Mouse (Mus musculus) right cerebral cortex, postnatal 36 days (tissue): ENCODE measurements around the gene Lcn8.
"Not testable (repeated sequence)": the region's sequence is repeated elsewhere in the genome, so short reads cannot be mapped to it uniquely, and the experiment has no call there.

ENCODE experiments used
- DNase-seq, 2 experiments: peaks; one replicate each; pipeline ENCODE4 v3.0.0; 2022; ENCODE audit warnings: low spot score in 2 of 2, mixed read lengths in 1 of 2

The Lcn8 gene

DNA sequence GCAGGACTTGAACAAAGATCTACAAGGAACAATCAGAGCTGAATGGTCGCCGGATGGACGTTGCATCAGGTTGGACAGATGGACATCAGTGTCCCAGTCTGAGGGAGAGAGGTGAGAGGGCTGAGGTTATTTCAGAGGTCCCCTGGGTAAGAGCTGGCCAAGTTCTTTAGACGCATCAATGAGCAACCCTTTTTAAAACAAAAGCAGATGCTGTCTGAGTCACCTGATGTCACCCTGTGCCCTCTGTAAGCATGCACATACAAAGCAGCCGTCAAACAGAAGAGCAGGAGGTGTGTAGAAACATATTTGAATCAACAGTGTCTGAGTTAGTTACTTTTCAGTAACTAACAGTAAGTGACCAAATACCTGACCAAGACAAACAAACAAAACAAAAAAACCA is 11.2 kb downstream of the Lcn8 start:
- DNase-seq, result no peak

DNA sequence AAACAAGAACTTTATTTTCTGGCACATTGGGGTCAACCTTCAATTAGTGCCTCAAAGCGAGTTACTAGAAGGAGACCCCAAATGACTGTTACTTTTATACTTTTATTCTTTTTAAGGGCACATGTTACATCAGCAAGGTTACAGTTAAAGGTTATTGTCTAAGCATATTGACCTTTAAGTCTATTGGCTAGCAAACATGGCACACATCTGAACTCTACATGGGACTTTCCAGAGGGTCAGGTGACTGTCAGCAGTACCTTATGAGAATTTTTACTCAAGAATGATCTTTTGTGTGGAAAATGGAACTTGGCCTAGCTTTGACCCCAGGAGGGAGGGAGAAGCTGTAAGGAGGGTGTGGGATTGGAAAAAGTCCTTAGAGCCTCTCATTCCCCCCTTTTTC is 13.6 kb downstream of the Lcn8 start:
- no peak for DNase-seq

DNA sequence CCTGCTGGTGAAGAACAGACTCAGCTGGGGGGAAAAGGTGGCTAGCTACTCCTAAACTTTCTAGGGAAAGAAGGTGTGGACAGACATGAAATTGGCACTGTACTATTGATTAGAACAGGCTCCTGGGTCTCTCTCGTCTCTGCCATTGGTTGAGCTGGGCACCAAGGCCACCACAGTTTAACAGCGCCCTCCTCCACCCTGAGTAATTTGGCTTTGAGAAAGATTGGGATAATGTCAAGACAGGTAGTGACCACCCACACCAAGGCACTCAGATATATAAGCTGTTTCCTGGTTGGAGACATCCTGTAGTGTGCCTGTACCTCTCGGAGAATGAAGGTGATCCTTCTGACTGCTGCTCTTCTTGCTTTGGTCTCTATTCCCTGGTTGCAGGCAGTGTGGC is 23.6 kb downstream of the Lcn8 start, which contains the start of gene Lcn6:
Lcn6 (plus strand) TSS at position 301 of the 400 bp plus-strand sequence.
- no peak for DNase-seq

DNA sequence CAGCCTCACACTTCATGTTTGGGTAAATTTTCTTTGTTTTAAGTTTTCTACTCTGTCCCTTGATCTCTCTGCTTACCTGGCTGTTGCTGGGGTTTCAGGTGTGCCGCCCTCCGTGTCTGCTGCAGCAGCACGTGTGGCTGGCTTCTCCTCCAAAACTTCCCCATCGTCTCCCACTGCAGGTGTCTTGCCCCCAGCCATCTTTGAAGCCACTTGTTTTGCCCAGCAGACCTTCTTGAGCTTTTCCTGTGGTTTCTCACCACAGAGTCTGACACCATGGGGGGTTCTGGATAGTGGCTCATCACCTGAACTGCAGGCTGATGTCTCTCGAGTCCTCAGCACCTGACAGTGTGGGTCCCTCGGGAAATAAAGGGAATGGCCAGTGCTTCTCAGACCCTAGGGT is 26.6 kb downstream of the Lcn8 start:
- no peak for DNase-seq

DNA sequence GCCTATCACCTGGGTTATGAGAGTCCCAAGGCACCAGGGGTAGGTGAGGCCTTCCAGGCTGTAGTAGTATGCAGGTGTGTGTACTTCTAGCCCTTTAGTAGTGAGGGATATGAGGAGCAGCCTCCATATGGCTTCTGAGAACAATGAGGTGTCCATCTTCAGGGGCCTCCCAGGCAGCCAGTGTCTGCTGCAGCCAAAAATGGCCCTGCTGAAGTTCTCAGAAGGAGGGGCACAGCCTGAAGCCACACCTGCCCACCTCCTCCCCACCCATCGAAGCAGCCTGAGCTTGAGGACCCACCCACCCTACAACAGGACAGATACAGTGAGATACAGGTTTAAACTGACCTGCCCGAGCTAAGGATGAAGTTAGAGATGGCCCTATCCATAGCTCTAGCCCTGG is 29.5 kb downstream of the Lcn8 start, which contains the start of gene Lcn10:
Lcn10 (plus strand) TSS at position 301 of the 400 bp plus-strand sequence.
- DNase-seq, result no peak

DNA sequence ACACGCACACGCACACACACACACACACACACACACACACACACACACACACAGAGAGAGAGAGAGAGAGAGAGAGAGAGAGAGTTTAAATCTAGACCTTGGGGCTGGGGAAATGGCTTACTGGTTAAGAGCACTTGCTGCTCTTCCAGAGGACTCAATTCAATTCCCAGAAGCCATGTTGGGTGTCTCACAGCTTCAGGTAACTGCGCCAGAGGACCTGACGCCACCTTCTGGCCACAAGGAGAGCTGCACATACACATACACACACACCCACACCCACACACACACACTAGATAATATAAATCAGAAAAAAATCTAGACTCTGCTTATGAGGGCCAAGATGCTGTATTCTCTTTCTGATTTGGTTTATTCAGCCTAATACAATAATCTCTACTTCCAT is 34.0 kb downstream of the Lcn8 start:
- DNase-seq, result no peak

DNA sequence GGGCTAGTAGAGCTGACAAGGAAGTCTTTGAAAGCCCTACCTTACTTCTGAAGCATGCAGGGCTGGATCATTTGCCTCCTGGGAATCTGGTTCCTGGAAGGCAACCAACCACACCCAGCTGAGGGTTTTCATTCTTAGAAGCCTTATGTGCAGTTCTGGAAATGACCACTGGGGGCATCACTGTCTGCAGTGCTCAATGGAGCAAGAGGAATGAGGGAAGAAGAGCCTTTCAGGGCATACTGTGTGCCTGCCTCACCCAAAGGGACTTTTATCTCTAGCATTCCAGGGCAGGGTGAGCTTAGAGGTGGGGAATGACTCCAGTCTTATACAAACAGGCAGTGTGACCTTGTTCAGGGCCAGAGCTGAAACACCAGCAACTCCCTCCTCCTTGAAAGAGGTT is 41.7 kb downstream of the Lcn8 start:
- DNase-seq, result no peak

DNA sequence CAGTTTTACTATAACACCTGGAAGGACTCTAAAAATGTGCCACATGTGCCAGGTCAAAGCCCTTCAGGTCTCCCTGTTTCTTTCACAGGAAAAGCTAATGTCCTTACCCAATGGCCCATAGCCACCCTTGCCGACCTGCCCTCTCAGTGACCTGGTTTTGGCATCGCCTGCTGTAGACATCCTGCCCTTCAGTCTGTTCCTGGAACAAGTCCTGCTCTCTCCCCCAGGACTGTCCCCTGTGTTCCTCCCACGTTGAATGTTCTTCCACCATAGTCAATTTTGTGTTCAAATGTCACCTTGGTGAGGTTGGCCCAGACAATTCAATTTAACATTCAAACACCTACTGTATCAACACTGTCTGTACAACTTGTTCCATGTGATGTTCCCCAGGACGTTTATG is 44.0 kb downstream of the Lcn8 start:
- no peak for DNase-seq

DNA sequence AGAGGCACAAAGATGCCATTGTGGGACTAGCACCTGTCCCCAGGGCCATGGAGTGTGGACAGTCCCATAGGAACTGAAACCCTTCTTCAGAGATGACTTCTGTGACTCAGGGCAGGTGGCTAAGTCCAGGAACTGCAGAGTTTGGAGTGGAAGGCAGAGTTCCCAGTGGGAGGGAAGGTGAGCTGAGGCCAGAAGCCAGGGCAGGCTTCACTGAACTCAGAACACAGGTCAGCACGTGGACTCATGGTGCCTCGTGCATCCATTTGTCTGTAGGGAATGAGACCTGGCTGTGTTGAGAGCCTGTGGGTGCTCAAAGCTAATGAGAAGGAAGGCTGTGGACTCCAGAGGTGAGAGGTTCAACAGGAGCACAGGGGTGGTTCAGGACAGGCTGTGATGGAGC is 45.8 kb downstream of the Lcn8 start:
- DNase-seq, result no peak

DNA sequence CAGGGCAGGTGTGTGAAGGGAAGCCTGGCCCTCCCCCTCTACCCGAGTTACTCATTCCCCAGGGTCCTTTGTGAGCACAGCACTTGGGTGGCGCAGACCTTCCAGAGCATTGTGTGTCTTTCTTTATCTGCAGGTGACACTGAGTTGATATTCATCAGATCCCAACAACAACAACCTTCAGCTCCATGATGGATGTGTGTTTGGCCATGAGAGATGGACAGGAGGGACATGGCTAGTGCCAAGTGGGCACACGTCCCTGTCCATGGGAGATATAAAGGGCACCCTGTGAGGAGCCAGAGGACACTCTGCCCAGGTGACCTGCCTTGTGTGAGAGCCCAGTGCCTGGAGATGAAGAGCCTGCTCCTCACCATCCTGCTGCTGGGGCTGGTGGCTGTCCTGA is 46.8 kb downstream of the Lcn8 start, which contains the start of gene Obp2a:
Obp2a (plus strand) TSS at position 301 of the 400 bp plus-strand sequence.
- not testable (repeated sequence) for DNase-seq

DNA sequence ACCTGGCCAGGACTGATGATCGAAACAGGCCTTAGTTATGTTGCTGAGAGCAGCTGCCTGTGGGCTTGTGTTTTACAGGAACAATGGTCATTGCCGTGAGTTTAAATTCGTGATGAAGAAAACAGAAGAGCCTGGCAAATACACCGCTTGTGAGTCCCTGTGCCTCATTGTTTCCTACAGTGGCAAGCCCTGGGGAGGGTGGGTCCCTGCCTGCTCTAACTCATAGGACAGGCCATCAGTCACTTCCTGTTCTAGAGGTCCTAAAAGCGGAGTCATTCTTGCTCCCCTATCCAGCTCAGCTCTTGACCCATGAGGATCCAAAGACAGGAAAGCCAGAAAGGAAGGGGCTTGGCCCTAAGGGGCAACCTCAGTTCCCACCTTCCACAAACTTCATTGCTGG is 48.1 kb downstream of the Lcn8 start:
- DNase-seq, result no peak

DNA sequence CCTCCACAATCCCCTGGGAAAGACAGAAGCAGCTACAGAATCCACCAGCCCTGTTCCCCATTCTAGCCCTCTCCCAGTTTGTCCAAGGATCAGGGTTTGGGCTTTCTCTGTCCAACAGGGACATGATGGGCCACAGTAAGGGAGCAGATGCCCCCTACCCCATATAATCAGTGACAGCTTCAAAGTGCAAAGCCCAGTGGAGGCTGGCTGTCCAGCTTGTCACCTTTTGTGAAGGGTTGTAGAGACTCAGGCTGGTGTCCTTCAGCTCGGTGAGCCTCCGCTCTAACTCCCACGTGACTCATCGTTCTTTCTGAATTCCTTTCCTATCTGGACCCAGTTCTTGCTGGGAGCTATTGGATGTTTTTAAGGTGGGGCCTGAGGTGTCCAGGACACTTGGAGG is 50.8 kb downstream of the Lcn8 start:
- DNase-seq, result no peak
